Mouse (Mus musculus): ENCODE results near the gene Zfp715.
"Not testable (repeated sequence)": the region's sequence is repeated elsewhere in the genome, so short reads cannot be mapped to it uniquely, and the experiment has no call there.

The Zfp715 gene

DNA sequence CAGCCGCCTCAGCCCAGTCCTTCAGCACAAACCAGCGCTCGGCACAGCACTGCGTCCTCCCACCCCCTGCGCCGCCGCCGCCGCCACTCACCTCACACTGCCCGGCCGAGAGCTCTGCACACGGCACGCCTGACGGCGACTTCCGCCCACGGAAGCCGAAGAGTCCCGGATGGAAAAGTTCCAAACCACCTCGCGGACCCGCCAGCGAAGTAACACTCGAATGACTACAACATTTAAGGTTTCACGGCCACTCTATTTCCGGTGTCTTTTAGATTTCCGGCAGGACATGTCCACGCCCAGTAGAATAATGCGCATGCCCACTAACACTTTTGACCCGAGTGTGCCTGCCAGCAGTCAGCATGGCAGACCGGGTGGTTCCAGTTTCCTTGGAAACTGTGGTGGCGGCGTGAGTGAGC is at the start of gene Zfp715:
Gene Zfp715, minus strand, starts transcription at position 282 of the 416 bp plus-strand sequence.
- peak; percentile 94 for DNase-seq (ENCODE audit: low read depth, low spot score)

DNA sequence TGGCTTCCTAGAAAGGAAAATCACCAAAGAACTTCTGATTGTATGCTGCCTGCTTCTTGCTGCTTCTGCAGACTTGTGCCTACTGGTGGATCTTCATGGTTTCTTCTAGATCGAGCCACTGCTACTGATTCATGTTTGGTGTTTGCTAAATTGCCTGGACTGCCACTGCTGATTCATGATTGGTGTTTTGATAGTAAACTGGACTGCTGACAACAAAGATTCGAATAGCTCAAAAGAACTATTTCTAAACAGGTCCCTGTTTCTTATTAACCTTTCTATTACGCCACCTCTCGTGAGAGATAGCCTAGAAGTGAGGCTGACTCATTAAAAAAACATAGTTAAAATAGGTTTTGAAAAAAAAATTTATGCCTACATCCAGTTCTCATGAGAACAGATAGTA is 48.9 kb upstream of the Zfp715 start:
- no peak for DNase-seq (ENCODE audit: low read depth, low spot score)

DNA sequence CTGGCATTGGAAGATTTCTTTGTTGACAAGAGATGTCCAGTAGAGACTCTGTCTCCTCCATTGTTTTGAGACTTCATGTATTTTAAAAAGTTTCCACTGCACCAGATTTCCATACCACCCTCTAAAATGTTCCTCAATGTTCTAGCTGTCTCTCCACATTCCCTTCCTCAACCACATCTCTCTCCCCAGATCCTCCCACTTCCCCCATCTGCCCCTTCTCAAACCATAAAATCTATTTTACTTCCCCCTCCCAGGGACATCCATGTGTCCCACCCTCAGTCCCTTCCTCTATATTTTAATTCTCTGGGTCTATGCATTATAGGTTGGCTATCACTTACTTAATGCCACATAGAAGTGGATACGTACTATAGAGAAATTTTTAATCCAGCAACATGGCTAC is 48.3 kb upstream of the Zfp715 start:
- no peak for DNase-seq (ENCODE audit: low read depth, low spot score)

DNA sequence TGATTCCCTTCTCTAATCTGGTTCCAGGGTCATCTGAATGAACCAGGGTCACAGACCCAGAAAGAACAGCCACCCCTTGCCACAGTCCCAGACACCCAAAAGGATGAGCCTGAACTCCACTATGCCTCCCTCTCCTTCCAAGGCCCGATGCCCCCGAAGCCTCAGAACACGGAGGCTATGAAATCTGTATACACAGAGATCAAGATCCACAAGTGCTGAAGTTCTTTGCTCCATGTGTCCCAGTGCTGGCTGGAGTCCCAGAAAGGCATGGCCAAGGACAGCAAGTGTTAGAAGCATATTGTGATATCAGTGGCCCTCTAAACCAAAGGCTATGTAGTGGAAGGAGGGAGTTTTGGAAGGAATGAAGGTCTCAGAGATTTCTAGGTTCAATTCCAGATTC is 45.5 kb upstream of the Zfp715 start:
- DNase-seq (ENCODE audit: low read depth, low spot score): no peak

DNA sequence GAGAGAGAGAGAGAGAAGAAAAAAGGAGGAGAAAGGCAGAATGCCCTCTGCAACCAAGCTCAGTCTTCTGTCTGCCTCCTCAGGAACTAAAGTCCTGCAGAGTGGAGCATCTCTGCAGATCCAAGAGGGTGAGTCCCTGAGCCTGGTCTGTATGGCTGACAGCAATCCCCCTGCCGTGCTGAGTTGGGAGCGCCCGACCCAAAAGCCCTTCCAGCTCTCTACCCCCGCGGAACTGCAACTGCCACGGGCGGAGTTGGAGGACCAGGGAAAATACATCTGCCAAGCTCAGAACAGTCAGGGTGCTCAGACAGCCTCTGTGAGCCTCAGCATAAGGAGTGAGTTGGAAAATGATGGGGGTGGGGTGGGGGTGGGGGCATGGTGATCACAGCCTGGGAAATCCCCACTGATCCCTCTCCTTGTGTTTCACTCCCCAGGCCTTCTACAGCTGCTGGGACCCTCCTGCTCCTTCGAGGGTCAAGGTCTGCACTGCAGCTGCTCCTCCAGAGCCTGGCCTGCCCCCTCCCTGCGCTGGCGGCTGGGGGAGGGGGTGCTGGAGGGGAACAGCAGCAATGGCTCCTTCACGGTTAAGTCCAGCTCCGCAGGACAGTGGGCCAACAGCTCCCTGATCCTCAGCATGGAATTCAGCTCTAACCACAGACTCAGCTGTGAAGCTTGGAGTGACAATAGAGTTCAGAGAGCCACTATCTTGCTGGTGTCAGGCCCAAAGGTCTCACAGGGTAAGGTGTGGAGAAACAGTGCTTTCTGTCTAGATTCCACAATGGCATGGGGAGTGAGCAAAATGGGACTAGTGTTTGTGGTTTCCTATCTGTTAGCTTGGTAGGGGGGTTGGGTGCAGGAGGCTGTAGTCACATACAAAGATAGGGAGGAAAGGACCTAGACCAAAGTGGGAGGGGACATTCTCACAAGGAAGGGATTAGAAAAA is 42.1 kb upstream of the Zfp715 start:
- no peak for DNase-seq (ENCODE audit: low read depth, low spot score)

DNA sequence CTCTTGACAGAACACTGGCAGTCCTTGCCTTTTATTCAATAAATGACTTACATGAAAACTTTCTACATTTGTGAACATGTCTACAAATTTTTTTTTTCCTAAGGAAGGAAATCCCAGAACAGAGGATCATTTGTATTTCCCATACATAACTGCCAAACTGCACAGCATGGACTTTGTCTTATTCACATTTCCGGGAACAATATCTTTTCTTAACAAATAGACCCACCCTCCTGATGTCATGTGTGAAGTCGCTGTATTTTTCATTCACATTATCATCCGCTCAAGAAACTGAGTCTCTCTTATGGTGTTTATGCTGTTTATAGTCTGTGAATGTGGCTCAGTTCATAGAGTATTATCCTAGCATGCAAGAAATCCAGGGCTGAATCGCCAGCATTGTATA is 40.7 kb upstream of the Zfp715 start:
- DNase-seq (ENCODE audit: low read depth, low spot score): no peak

DNA sequence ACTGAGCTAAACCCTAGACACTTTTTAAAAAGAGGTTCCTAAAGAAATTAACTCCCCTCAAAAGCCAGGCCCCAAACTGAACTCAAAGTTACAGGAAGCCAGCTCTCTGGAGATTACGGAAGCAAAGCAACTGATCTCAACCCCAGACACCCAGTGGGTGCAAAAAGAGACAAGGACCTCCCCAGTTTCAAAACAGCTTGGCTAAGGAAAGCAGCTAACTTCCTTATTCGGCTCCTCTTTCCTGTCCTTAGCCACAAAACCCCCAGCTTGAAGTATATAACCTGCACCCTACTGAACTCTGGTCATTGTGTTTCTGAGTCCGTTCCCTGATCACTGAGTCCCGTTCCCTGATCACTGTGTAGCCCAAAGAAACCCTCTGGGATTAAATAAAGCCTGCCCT is 40.0 kb upstream of the Zfp715 start:
- DNase-seq (ENCODE audit: low read depth, low spot score): peak; percentile 39

DNA sequence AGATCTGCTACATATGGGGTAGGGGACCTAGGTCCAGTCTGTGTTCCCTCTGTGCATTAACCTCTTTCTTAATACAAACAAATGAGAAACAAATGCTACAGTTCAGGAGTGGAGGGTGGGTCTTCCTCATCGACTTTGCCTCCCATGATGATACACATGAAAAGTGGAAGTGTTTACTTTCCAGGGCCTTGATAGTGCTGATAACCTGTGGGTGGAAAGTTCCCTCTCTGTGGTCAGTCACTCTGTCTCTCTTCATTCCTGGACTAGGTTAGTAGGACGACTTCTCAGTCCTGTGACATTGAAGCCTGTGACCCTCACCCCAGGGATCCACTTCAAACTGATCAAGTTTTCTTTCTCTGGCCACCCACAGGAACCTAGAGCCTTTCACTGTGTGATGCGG is 38.1 kb upstream of the Zfp715 start, which contains the start of gene Siglecf:
Gene Siglecf, plus strand, starts transcription at position 188 of the 400 bp plus-strand sequence.
- DNase-seq (ENCODE audit: low read depth, low spot score): no peak

DNA sequence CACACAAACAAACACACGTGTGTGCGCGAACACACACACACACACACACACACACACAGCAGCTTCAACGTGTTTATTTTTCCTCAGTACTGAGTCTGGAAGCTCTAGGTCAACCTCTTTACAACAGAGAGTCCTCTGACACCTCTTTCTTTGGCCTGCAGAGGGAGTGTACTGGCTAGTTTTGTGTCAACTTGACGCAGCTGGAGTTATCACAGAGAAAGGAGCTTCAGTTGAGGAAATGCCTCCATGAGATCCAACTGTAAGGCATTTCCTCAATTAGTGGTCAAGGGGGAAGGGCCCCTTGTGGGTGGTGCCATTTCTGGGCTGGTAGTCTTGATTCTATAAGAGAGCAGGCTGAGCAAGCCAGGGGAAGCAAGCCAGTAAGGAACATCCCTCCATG is 36.5 kb upstream of the Zfp715 start:
- DNase-seq (ENCODE audit: low read depth, low spot score): not testable (repeated sequence)

DNA sequence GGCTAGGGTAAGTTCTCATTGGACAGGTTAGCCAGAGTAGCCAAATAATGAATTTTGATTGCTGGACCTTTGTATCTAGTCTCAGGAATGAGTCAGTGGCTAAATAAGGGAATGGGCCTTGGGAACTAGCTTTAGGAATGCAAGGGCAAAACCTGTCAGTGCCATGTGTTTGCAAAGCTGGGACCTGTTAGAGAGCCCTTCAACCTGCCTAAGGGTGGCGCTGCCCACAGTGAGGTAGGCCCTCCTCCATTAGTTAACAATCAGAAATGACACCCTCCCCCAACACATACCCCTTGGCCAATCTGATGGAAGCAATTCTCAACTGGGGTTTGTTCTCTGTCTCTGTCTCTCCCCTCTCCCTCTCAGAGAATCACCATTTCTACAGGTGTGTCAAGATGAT is 33.5 kb upstream of the Zfp715 start:
- DNase-seq (ENCODE audit: low read depth, low spot score): no peak

DNA sequence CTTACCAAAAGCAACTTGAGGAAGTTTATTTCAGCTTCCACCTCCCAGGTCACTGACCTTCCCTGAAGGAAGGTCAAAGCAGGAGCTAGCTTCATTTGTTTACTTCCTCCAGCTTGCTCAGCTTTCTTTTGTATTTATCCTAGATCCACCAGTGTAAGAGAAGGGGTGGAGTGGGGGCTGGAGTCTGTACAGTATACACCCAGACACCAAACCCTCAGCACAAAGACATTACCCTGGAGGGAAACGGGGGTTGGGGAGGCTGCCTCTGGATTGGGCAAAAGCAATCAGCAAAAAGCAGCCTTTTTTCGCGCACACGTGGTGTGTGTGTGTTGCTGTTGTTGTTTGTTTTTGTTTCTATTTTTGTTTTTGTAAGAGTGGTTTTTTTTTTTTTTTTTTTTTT is 33.1 kb upstream of the Zfp715 start:
- DNase-seq (ENCODE audit: low read depth, low spot score): no peak

DNA sequence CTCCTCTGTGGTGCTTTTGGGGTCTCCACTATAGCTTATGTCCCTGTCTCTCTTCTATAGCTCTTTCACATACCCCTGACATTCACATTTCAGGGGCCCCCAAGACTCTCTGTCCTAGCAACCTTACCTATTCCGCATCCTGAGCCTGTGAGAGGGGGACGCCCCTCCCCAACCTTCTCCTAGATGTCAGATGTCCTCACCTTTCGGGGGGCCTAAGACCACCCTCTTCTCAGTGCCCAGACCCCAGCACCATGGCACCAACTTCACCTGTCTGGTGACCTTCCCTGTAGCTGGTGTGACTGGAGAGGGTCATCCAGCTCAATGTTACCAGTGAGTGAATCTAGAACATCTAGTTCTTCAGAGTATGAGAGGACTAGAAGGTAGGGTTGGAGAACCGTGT is 31.4 kb upstream of the Zfp715 start:
- DNase-seq (ENCODE audit: low read depth, low spot score): no peak

DNA sequence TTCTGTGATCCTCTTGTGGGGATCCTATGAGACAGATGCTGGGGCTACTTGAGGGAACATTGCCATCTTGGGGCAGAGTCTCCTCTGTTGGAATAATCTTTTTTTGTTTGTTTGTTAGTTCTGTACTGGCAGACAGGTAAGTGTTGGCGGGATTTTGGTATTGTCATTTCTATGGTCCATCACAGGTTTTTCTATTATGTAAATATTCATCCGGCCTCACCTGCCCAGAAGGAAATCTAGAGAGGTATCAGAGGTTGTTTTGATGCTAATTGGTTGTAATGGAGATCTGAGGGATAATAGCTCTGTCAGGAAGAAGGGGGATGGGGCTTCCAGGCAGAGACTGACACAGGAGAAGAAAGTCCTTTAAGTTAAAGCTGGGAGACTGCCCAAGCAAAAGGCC is 30.9 kb upstream of the Zfp715 start:
- no peak for DNase-seq (ENCODE audit: low read depth, low spot score)

DNA sequence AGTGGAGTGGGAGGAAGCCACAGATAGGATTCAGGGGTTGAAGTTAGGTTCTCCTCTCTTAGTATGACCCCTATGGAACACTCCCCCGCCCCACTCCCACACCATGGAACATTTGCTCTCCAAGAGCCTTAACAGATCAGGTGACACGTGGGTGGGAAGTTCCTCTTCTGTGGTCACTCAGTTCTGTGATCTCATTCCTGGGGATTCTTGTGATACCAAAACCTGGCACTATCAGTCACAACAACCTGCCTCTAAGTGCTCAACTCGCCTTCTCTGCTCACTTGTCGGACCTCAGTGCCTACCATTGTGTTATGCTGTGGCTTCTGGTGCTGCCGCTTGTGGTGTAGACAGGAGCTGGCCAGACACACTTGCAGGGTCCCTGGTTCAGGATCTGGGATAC is 30.1 kb upstream of the Zfp715 start:
- no peak for DNase-seq (ENCODE audit: low read depth, low spot score)

DNA sequence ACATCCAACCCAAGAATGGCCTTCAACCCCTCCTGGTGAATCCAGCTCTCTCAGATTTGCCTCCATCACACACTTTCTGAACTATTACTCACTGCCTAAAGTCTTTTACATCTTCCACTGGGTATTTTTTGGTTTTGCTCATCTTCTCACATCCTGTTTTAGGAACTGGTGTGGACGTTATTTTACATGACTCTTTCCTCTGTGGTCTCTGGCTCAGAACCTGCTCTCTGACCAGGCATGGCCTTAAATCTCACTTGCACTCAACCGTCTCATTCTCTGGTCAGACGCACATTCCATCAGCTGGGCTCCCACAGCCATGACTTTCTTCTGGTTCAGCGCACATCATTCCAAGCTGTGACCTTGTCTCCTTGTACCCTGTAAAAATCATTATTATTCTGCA is 27.7 kb upstream of the Zfp715 start:
- no peak for DNase-seq (ENCODE audit: low read depth, low spot score)

DNA sequence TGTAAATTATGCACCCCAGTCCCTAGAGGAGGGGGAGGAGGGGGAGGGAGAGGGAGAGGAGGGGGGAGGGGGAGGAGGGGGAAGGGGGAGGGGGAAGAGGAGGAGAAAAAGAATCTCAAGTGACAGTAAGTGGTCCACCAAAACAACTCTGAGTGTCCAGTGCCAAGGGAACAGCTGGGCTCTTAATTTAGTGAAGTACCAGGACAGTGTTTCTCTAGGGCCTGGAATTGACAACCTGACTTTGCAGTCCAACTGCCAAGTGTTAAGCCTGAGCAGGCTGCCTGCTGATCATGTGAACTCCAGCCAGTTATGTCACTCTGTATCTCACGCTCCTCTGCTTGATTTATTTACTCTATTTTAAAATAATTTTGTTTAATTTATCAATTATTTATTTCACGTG is 20.8 kb upstream of the Zfp715 start:
- DNase-seq (ENCODE audit: low read depth, low spot score): peak; percentile 89

DNA sequence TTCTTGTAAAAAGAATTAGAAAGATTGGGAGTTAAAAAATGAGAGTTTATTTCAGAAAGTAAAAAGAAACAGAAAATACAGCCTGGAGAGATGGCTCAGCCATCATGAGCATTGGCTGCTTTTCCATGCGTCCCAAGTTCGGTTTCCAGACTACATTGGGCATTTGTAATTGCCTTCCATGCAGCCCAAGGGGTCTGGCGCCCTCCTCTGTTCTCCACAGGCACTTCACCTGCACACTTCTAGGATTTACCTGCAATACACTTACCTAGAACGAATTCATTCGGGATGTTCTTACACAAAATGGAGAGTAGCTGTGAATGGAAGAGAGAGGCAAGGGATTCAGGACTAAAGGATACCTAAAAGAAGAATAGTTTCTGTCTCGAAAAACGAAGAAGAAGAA is 20.1 kb upstream of the Zfp715 start:
- DNase-seq (ENCODE audit: low read depth, low spot score): peak; percentile 48

DNA sequence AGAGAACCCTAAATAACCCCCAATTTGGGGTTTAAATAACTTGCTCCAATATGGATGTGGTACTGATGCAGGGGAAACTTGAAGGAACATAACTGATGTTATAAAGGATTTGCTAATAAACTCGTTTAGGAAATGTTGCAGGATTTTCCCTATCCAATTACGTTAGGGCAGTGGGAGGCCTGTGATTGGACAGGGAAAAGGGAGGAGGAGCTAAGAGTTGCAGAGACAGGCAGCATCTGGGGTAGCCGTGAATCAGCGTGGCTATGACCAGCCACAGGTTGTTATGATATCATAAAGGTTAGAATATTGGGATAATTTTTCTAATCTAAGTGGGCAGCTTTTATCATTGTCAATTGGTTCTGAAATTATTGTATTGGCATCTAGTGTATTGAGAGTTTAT is 15.0 kb upstream of the Zfp715 start:
- DNase-seq (ENCODE audit: low read depth, low spot score): no peak

DNA sequence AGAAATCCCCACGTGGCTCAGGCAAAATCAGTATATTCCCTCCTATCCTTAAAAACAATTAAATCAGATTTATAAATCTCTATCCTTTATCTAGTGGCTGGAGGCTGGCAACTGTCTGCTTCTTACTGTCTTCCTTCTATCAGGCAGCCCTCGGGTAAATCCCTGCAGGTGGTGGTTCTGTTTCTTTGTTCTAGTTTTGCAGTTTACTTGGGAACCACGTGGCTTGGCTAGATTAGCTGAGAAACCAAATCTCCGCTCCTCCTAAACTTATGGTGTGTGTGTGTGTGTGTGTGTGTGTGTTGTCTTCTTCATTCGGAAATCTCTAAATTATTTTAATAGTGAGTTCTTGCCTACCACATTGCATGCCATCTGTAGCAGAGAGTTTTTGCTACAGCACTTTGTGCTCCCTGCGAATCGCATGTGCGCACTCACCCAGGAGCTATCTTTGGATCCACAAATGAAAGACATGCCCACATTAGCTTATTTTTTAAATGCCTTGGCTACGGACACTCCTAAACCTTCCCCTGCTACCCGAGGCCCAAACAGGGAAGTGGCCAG is 13.2 kb upstream of the Zfp715 start:
- no peak for DNase-seq (ENCODE audit: low read depth, low spot score)

DNA sequence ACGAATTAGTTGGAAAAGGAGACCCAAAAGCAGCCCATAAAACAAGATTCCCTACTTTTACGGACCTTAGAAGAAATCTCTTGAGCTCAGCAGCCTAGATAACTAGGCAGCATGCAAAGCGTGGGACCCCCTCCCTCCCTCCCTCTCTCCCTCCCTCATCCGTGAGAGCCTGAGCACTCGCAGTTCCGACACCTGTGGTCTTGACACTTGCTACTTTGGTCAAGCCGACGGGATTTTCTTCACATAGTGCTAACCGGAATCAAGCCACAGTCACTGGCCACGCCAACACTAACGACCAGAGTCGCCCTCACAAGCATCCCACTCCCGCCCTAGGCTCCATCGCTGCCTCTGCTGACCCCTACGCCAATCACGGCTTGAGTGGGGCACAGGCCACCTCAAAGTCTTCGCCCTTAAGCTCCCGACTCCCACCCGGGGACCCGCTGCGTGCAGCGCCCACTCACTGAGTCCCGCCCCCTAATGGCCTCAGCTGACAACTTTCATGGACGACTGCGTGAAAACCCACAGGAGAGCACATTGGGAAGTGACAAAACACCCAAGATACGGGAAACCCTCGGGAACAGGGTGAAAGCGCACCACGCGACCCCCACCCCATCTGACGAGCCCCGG is 595 bp downstream of the Zfp715 start:
- no peak for DNase-seq (ENCODE audit: low read depth, low spot score)

DNA sequence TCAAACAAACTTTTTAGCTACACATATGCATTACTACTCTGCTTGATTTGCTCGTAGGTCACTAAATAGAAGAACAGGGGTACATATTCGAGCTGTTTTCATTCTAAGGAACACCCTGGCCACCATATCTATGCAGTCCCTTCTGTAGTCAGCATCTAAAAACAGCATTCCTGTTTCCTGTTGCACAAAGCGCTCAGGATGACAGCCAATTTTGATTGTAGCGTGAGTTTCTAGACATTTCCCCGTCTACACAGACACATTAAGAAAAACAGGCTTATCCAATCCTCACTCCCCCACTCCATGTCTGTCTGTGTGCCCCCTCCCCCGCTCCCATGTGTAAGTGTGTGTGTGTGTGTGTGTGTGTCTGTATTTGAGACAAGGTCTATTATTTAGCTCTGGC is 1.5 kb downstream of the Zfp715 start:
- no peak for DNase-seq (ENCODE audit: low read depth, low spot score)

DNA sequence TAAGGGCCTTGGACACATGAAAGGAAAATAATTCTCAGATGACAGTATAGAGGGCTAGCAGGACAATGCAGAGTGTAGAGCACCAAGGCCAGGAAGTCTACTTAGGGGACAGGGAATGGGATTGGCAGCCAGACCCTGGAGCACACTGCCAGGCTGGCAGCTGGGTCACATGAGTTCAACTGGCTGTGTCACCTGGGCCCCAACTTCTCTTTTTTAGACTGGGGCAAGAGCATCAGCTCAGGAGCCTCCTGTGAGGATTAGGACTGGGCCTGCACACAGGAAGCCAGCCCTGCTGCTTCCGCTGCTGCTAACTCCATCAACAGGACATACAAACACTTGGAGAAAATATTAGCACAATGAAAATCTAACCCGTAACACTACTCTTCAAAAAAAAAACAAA is 4.0 kb downstream of the Zfp715 start:
- DNase-seq (ENCODE audit: low read depth, low spot score): no peak

DNA sequence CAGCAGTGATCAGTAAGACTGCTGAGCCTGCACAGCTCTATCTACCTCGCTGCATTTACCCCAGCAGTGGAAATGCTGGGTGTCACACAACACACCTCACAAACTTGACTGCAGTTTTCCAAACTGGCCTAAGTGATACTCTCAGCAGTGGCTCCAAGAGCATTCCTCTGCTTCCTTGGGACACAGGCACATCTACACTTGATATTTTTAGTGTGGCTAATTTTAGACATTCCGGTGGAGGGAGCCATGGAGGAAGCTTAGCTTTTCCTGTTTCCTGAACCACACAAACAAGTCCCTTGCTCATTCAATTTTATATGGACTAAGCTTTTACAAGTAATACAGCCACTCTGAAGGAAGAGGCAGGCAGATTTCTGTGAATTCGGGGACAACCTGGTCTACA is 7.9 kb downstream of the Zfp715 start:
- peak; percentile 67 for DNase-seq (ENCODE audit: low read depth, low spot score)

Data from skeletal muscle tissue, adult 2 months (tissue).